Mouse (Mus musculus): Measurements from ENCODE around the gene Scyl1. TPM values are rescaled to one million over a fixed set of nuclear protein-coding genes. Genes with fewer than 3 reads are reported as not detected.
"Not testable (repeated sequence)": the region's sequence is repeated elsewhere in the genome, so short reads cannot be mapped to it uniquely, and the experiment has no call there.

Gene Scyl1
- polyA plus RNA-seq, 1 experiment, result 83.1 TPM

- Histone ChIP-seq H3K4me1 (ENCODE audit: control insufficient read depth, insufficient read depth, low read length) (no peaks in the 10 kb centered on the region), H3K4me3 (ENCODE audit: insufficient read depth, low read length) (peak overlapping the region; percentile 95), H3K27ac (ENCODE audit: insufficient read depth, low read length) (peak overlapping the region; percentile 20)
- TF ChIP-seq POLR2A (IDR thresholded peaks at IDR 0.05; ENCODE audit: low read depth, low read length) (peak; percentile 66), CTCF (IDR thresholded peaks at IDR 0.05; ENCODE audit: borderline replicate concordance, insufficient read depth, low read length) (no peak)
These were observed 26.3 kb upstream of the Scyl1 start for GRCm38 (mm10) chr19:5797381-5798111.

GRCm38 (mm10) chr19:5796573-5797111 is 25.4 kb upstream of the Scyl1 start:
- H3K27ac ChIP-seq (ENCODE audit: insufficient read depth, low read length), result peak overlapping the region; percentile 20
- H3K4me3 ChIP-seq (ENCODE audit: insufficient read depth, low read length), result peak overlapping the region; percentile 95
- TF ChIP-seq CTCF (IDR thresholded peaks at IDR 0.05; ENCODE audit: borderline replicate concordance, insufficient read depth, low read length) (no peak), POLR2A (IDR thresholded peaks at IDR 0.05; ENCODE audit: low read depth, low read length) (peak; percentile 64)
- H3K4me1 ChIP-seq (ENCODE audit: control insufficient read depth, insufficient read depth, low read length), result no peaks in the 10 kb centered on the region

- peak overlapping the region; percentile 95 for H3K4me3 ChIP-seq (ENCODE audit: insufficient read depth, low read length)
- TF ChIP-seq POLR2A (IDR thresholded peaks at IDR 0.05; ENCODE audit: low read depth, low read length) (peak; percentile 63), CTCF (IDR thresholded peaks at IDR 0.05; ENCODE audit: borderline replicate concordance, insufficient read depth, low read length) (no peak)
- H3K4me1 ChIP-seq (ENCODE audit: control insufficient read depth, insufficient read depth, low read length), result no peaks in the 10 kb centered on the region
- H3K27ac ChIP-seq (ENCODE audit: insufficient read depth, low read length), result peak overlapping the region; percentile 20
These were observed 24.7 kb upstream of the Scyl1 start for GRCm38 (mm10) chr19:5795668-5796572.

GRCm38 (mm10) chr19:5794771-5795576 is 23.8 kb upstream of the Scyl1 start:
- Histone ChIP-seq H3K4me1 (ENCODE audit: control insufficient read depth, insufficient read depth, low read length) (no peaks in the 10 kb centered on the region), H3K27ac (ENCODE audit: insufficient read depth, low read length) (peak overlapping the region; percentile 20), H3K4me3 (ENCODE audit: insufficient read depth, low read length) (peak overlapping the region; percentile 95)
- TF ChIP-seq POLR2A (IDR thresholded peaks at IDR 0.05; ENCODE audit: low read depth, low read length) (peak; percentile 74), CTCF (IDR thresholded peaks at IDR 0.05; ENCODE audit: borderline replicate concordance, insufficient read depth, low read length) (no peak)

- H3K27ac ChIP-seq (ENCODE audit: insufficient read depth, low read length), result peak overlapping the region; percentile 20
- H3K4me1 ChIP-seq (ENCODE audit: control insufficient read depth, insufficient read depth, low read length); H3K4me3 ChIP-seq (ENCODE audit: insufficient read depth, low read length): not testable (repeated sequence)
- TF ChIP-seq POLR2A (IDR thresholded peaks at IDR 0.05; ENCODE audit: low read depth, low read length), result peak; percentile 73
These were observed 22.9 kb upstream of the Scyl1 start for GRCm38 (mm10) chr19:5793917-5794770.

GRCm38 (mm10) chr19:5793116-5793515 is 21.9 kb upstream of the Scyl1 start:
- Histone ChIP-seq H3K4me3 (ENCODE audit: insufficient read depth, low read length) (no peak overlapping the region), H3K27ac (ENCODE audit: insufficient read depth, low read length) (no peak overlapping the region), H3K4me1 (ENCODE audit: control insufficient read depth, insufficient read depth, low read length) (no peaks in the 10 kb centered on the region)
- TF ChIP-seq CTCF (IDR thresholded peaks at IDR 0.05; ENCODE audit: borderline replicate concordance, insufficient read depth, low read length), result peak; percentile 79; the same call in 1 of the 2 replicates
- peak; percentile 67 for TF ChIP-seq POLR2A (IDR thresholded peaks at IDR 0.05; ENCODE audit: low read depth, low read length)

GRCm38 (mm10) chr19:5791329-5791728 is 20.1 kb upstream of the Scyl1 start:
- H3K4me3 ChIP-seq (ENCODE audit: insufficient read depth, low read length), result no peak overlapping the region
- H3K4me1 ChIP-seq (ENCODE audit: control insufficient read depth, insufficient read depth, low read length), result peaks cover 5% of the 10 kb centered on the region; the same call in 1 of the 2 replicates
- no peak for TF ChIP-seq CTCF (IDR thresholded peaks at IDR 0.05; ENCODE audit: borderline replicate concordance, insufficient read depth, low read length)
- no peak for TF ChIP-seq POLR2A (IDR thresholded peaks at IDR 0.05; ENCODE audit: low read depth, low read length)
- no peak overlapping the region for H3K27ac ChIP-seq (ENCODE audit: insufficient read depth, low read length)

- TF ChIP-seq POLR2A (IDR thresholded peaks at IDR 0.05; ENCODE audit: low read depth, low read length), result no peak
- TF ChIP-seq CTCF (IDR thresholded peaks at IDR 0.05; ENCODE audit: borderline replicate concordance, insufficient read depth, low read length), result no peak
- H3K27ac ChIP-seq (ENCODE audit: insufficient read depth, low read length), result no peak overlapping the region
- H3K4me1 ChIP-seq (ENCODE audit: control insufficient read depth, insufficient read depth, low read length), result peaks cover 5% of the 10 kb centered on the region; the same call in 1 of the 2 replicates
- H3K4me3 ChIP-seq (ENCODE audit: insufficient read depth, low read length), result no peak overlapping the region
These were observed 17.8 kb upstream of the Scyl1 start for GRCm38 (mm10) chr19:5789066-5789465.
